Mouse (Mus musculus): ENCODE data around the gene Tmem63b.

GRCm38 (mm10) chr17:45734333-45734732 lies 47.6 kb upstream of the Tmem63b start:
- TF ChIP-seq CTCF (IDR thresholded peaks at IDR 0.05; ENCODE audit: low read depth) (no peak), EP300 (optimal IDR thresholded peaks at IDR 0.05) (no peak)

All from stomach, postnatal 0 days (tissue).